Mouse (Mus musculus): ENCODE data around the gene Wrap53.

- TF ChIP-seq POLR2A (IDR thresholded peaks at IDR 0.05; ENCODE audit: borderline replicate concordance, extremely low read depth, low read depth, low read length) (no peak), CTCF (IDR thresholded peaks at IDR 0.05; ENCODE audit: insufficient read depth, low read length) (peak; percentile 34; the same call in 1 of the 2 replicates)
Observed at GRCm38 (mm10) chr11:69547071-69547470, 33.0 kb downstream of the Wrap53 start.

All from lung, adult 2 months (tissue).